Mouse (Mus musculus) small intestine, adult 10 weeks (tissue): ENCODE results near the gene Ttn. TPM values are rescaled to one million over a fixed set of nuclear protein-coding genes. Genes with fewer than 3 reads are reported as not detected.

Experiments used
- polyA plus RNA-seq: library from polyadenylated mRNA; stranded (reverse); fragments of 350-450 nt; fragmentation: Illumina TruSeq; extraction: RNeasy Lipid Tissue Mini Kit (QIAGEN cat#74804); gene quantifications from one replicate; pipeline ENCODE4 v1.2.3, GENCODE M21; 2014; ENCODE audit warnings: low replicate concordance

Gene Ttn
- polyA plus RNA-seq = 0.04 TPM

DNA sequence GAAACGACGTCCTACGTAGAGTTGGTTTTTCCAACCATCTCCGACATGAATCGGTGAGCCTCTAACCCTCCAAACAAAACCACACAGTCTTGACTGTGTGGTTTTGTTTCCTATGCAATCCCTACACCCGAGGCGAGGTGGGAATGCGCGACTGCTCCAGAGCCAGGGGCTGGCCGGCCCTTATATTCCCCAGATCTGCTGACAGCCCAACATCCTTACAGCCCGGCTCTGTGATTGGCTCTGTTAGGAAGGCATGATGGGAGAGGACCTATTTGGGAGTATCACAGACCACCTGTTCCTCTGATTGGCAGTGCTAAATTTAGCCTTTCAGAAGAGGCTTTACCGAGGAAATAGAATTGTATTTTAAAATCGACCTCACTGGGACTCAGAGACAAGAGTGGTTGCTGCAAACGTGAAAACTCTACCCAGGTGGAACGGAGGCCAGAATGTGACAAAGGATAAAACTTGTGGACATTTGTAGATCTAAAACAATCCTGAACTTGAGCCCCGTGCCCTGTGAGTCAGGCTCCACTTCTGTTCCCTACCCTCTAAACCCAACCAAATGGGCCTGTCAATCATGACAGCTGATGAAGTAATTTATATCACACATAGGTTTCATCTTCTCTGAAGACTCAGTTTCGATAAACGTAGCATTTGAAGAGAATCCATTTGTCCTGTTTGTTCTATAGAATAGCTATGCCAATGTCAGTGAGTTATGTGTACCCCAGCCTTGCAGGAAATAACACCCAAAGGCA, at the start of gene Ttn:
Gene Ttn (minus strand): TSS at position 157 of the 755 bp plus-strand sequence.

DNA sequence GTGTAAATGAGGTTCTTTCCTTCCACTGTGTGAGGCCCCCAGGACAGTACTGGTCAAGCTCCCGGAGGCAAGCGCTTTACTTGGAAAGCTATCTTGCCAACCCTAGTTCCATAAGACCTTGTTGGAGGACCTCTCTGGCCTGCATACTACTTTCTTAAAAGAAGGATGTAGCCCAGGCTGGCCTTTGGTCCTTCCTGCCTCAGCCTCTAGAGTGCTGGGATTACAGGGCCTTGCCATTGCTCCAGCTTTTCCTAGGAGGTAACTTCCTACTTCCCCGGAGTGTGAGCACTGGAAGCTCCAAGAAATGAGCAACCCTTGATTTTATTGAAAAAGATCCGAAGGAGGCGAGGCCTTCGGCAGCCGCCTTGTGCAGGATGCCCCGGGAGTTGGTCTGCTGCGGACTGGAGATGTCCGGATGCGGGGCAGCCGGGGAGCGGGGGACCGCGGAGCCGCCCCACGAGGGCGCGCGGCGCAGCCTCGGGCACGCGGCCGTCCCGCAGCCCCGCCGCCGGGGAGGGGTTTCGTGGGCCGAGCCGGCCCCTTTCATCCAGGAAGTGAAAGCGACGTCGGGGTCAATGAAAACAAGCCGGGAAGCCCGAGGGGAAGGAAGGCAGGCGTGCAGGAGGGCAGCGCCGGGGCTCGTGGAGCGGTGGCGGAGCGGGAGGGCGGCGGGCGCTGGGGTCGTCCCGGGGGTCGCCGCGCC, 307.5 kb downstream of the Ttn start, which contains the start of gene Plekha3:
Gene Plekha3 (plus strand): TSS at position 557 of the 703 bp plus-strand sequence.

DNA sequence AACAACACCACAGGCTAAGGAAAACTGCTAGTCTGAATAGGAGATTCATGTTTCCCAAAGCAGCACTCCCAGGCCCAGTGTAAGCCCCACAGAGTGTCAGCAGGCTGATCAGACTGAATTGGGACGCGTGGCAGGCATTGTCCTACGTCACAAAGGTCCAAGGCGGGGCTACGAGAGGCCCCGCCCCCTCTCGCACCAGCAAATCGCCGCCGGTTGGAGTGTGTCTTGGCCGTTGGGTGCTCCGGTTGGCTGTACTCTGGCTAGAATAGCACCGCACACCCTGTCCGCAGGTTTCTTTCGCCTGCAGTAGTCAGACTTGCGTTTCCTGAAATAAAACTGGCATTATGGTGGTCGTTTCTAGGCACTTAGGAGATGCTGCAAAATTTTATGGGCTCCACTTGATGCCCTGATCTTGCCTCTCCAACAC, 309.4 kb downstream of the Ttn start, which contains the start of gene Fkbp7:
Gene Fkbp7 (minus strand): TSS at position 151 of the 427 bp plus-strand sequence.

Other genes with a start within 250 kb of the Ttn start
- gene Ccdc141, start 188.1 kb upstream of the Ttn start, polyA plus RNA-seq = 2.0 TPM